Mouse (Mus musculus) embryonic facial prominence, embryonic 14.5 days (tissue): ENCODE results near the gene Slitrk6. TPM values are rescaled to one million over a fixed set of nuclear protein-coding genes. Genes with fewer than 3 reads are reported as not detected.

ENCODE experiments used
- ATAC-seq: fragments of 200-750 bp; cut with Nextera tagmentation; 2 replicates; pipeline ENCODE4 v1.8.0; 2017; ENCODE audit warnings: low read depth, moderate number of reproducible peaks, moderate TSS enrichment
- DNase-seq: peaks from one replicate; pipeline ENCODE4 v3.0.0-alpha.2; 2015; ENCODE audit warnings: low spot score
- H3K27ac ChIP-seq: fragments of 300-500 bp; sonication (generic); replicated peaks from 2 replicates; pipeline ENCODE4 v1.5.1; 2014; ENCODE audit warnings: low read depth, mild to moderate bottlenecking, low read length, moderate library complexity
- H3K27me3 ChIP-seq: fragments of 300-500 bp; sonication (generic); replicated peaks from 2 replicates; pipeline ENCODE4 v1.6.1; 2014; ENCODE audit warnings: low read length; ENCODE audit not compliant: control insufficient read depth, insufficient read depth
- H3K36me3 ChIP-seq: fragments of 300-500 bp; sonication (generic); 2 replicates; pipeline ENCODE4 v1.6.1; 2014; ENCODE audit warnings: low read length, mixed read lengths; ENCODE audit not compliant: control insufficient read depth, insufficient read depth
- H3K4me1 ChIP-seq: fragments of 300-500 bp; sonication (generic); 2 replicates; pipeline ENCODE4 v1.6.1; 2014; ENCODE audit warnings: antibody characterized with exemption, low read length; ENCODE audit not compliant: control insufficient read depth, insufficient read depth
- H3K4me2 ChIP-seq: fragments of 300-500 bp; sonication (generic); 2 replicates; pipeline ENCODE4 v1.6.1; 2014; ENCODE audit warnings: low read depth, mild to moderate bottlenecking, low read length, moderate library complexity, mixed read lengths
- H3K4me3 ChIP-seq: fragments of 300-500 bp; sonication (generic); 2 replicates; pipeline ENCODE4 v1.5.1; 2014; ENCODE audit warnings: low read depth, mild to moderate bottlenecking, low read length
- H3K9ac ChIP-seq: fragments of 300-500 bp; sonication (generic); 2 replicates; pipeline ENCODE4 v1.6.1; 2014; ENCODE audit warnings: low read depth, mild to moderate bottlenecking, low read length, moderate library complexity, mixed read lengths
- H3K9me3 ChIP-seq: fragments of 300-500 bp; sonication (generic); 2 replicates; pipeline ENCODE4 v1.6.1; 2016; ENCODE audit warnings: low read length; ENCODE audit not compliant: control insufficient read depth
- WGBS: fragments of 180-500 bp; shearing (Covaris S2); extraction: QIAGEN DNeasy Blood & Tissue Kit; methylation state at CpG from one replicate; pipeline ENCODE4 v1.1.7; 2014; 5-methylcytosine and 5-hydroxymethylcytosine counted together
- polyA plus RNA-seq: library from polyadenylated mRNA; unstranded; fragments of >200 nt; fragmentation: Nextera tagmentation; extraction: Ambion mirVana; gene quantifications from 2 replicates; pipeline ENCODE4 v1.2.1, GENCODE M21; 2014

The Slitrk6 gene
- 14.2 and 17.4 TPM in 2 replicates for polyA plus RNA-seq

DNA sequence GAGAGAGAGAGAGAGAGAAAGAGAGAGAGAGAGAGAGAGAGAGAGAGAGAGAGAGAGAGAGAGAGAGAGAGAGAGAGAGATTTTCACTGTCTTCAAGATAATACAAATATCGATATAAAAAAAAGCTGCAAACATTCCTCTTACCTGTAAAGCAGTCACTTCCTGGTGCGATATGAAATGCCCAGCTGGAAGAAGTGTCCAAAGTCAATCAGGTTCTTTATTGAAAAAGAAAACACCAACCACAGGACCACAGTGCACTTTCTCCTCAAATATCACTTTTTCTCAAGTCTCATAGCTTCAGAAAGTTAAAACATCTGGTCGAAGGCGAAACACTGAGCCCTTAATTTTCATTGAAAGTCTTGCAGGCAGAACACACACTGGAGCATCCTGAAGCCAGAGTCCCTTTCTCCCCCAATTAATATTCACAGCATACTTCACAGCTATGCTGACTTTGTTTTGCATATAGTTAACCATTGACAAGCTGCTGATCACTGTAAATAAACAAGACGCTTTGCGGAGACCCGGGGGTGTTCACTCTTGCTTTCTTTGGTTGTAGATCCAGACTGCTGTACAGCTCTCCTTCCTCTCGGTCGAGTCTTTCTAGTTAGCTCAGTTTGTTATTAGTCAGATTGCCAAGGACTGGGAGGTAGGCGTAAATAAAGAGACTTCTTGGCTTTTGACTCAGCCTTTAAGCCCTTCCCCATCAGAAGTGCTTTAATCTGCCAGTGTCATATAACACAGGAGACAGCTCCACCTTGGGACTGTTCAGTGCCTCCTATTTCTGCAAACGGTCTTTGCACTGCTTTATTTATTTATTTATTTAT, at the start of gene Slitrk6:
Gene Slitrk6, minus strand, starts transcription at position 666 of the 824 bp plus-strand sequence.
- peak within 1 kb of the TSS; percentile 44 for H3K4me3 ChIP-seq
- H3K27me3 ChIP-seq, result no peaks in the 10 kb centered on the region
- ATAC-seq (peak; percentile 95), DNase-seq (peak; percentile 91)
- peak within 1 kb of the TSS; percentile 71 for H3K27ac ChIP-seq
- H3K9me3 ChIP-seq, result peaks cover 20% of the 10 kb centered on the region
- no peaks in the 10 kb centered on the region for H3K4me1 ChIP-seq
- WGBS, result 13% methylated on average over 11 of the region's 11 CpGs
- peaks cover 21% of the 10 kb centered on the region for H3K36me3 ChIP-seq
- H3K9ac ChIP-seq, result peak within 1 kb of the TSS; percentile 69
- peak within 1 kb of the TSS; percentile 55 for H3K4me2 ChIP-seq

- Histone ChIP-seq H3K9me3 (no peaks in the 10 kb centered on the region), H3K27me3 (no peaks in the 10 kb centered on the region), H3K4me1 (no peaks in the 10 kb centered on the region), H3K9ac (no peak overlapping the region), H3K27ac (no peak overlapping the region), H3K4me2 (no peak overlapping the region), H3K36me3 (no peaks in the 10 kb centered on the region), H3K4me3 (no peak overlapping the region)
- no peak for ATAC-seq
- peak; percentile 23 for DNase-seq
Observed at GRCm38 (mm10) chr14:110777546-110777945, 22.6 kb upstream of the Slitrk6 start.

GRCm38 (mm10) chr14:110770694-110771093, 15.7 kb upstream of the Slitrk6 start:
- no peak overlapping the region for H3K9ac ChIP-seq
- H3K4me1 ChIP-seq, result no peaks in the 10 kb centered on the region
- H3K27ac ChIP-seq, result no peak overlapping the region
- ATAC-seq, result no peak
- no peak overlapping the region for H3K4me2 ChIP-seq
- WGBS, result 77% methylated on average over 1 of the region's 1 CpGs
- H3K36me3 ChIP-seq, result no peaks in the 10 kb centered on the region
- no peaks in the 10 kb centered on the region for H3K9me3 ChIP-seq
- H3K27me3 ChIP-seq, result no peaks in the 10 kb centered on the region
- H3K4me3 ChIP-seq, result no peak overlapping the region
- no peak for DNase-seq

DNA sequence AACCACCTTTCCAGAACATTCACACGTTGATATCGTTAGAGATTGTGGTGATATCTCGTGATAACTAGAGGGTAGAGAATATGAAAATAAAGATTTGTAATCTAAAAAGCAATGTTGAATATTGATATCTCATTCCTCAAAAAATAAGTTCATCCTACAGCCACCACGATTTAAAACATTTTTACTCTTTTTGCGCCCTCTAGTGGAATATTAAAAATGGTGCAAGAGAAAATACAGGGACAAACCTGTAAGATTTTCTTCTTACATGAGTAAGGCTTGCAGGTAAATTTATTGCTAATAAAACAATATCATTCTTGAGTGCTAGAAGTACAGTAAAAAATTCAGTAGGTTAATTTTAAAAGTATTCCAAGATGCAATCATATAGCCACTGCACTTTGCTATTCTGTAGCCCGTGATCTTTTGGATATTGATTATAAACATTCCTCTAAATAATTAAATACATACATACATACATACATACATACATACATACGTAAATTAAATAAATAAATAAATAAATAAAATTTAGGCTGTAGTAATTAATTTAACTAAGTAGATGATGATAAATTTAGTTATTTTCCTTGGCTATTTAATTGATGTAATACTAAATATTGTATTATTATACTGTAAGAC, 7.8 kb upstream of the Slitrk6 start:
- no peaks in the 10 kb centered on the region for H3K9me3 ChIP-seq
- ATAC-seq (no peak), DNase-seq (peak; percentile 42)
- WGBS, result 17% methylated on average over 7 of the region's 7 CpGs
- no peak overlapping the region for H3K4me2 ChIP-seq
- H3K27ac ChIP-seq, result no peak overlapping the region
- no peak overlapping the region for H3K4me3 ChIP-seq
- H3K27me3 ChIP-seq, result no peaks in the 10 kb centered on the region
- no peaks in the 10 kb centered on the region for H3K4me1 ChIP-seq
- no peaks in the 10 kb centered on the region for H3K36me3 ChIP-seq
- no peak overlapping the region for H3K9ac ChIP-seq

- H3K27me3 ChIP-seq, result no peaks in the 10 kb centered on the region
- no peak overlapping the region for H3K9ac ChIP-seq
- no peaks in the 10 kb centered on the region for H3K4me1 ChIP-seq
- H3K9me3 ChIP-seq, result no peaks in the 10 kb centered on the region
- H3K4me2 ChIP-seq, result no peak overlapping the region
- DNase-seq (no peak), ATAC-seq (no peak)
- 56% methylated on average over 1 of the region's 1 CpGs for WGBS
- H3K27ac ChIP-seq, result no peak overlapping the region
- no peaks in the 10 kb centered on the region for H3K36me3 ChIP-seq
- no peak overlapping the region for H3K4me3 ChIP-seq
Observed at GRCm38 (mm10) chr14:110760909-110761308, 6.0 kb upstream of the Slitrk6 start.

DNA sequence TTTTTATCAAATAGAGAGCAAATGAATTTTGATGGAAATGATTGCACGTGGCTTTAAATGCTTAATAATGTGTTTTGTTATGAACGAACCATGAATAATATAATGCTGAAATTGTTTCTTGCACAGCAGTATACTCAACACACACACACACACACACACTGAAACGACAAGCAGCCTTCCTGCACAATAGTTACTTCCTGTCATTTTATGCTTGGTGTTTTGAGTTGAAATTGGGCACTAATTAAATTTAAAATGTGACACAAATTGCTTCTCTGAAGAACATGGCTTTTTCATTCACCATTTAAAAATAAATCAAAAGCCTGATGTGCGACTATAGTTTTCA, 330 bp upstream of the Slitrk6 start:
- Histone ChIP-seq H3K4me1 (no peaks in the 10 kb centered on the region), H3K27me3 (no peaks in the 10 kb centered on the region), H3K27ac (no peak overlapping the region), H3K9ac (no peak overlapping the region), H3K4me3 (peak overlapping the region; percentile 44), H3K36me3 (peaks cover 15% of the 10 kb centered on the region), H3K9me3 (peaks cover 14% of the 10 kb centered on the region), H3K4me2 (peak overlapping the region; percentile 55)
- ATAC-seq (no peak; the same call in 1 of the 2 replicates), DNase-seq (no peak)
- 29% methylated on average over 4 of the region's 4 CpGs for WGBS

GRCm38 (mm10) chr14:110739861-110740260, 15.1 kb downstream of the Slitrk6 start:
- Histone ChIP-seq H3K4me2 (no peak overlapping the region), H3K36me3 (no peaks in the 10 kb centered on the region; the same call in 1 of the 2 replicates), H3K27ac (no peak overlapping the region), H3K4me1 (no peaks in the 10 kb centered on the region), H3K4me3 (no peak overlapping the region), H3K9ac (no peak overlapping the region), H3K9me3 (no peaks in the 10 kb centered on the region), H3K27me3 (no peaks in the 10 kb centered on the region)
- 52% methylated on average over 7 of the region's 7 CpGs for WGBS
- DNase-seq (no peak), ATAC-seq (no peak)

DNA sequence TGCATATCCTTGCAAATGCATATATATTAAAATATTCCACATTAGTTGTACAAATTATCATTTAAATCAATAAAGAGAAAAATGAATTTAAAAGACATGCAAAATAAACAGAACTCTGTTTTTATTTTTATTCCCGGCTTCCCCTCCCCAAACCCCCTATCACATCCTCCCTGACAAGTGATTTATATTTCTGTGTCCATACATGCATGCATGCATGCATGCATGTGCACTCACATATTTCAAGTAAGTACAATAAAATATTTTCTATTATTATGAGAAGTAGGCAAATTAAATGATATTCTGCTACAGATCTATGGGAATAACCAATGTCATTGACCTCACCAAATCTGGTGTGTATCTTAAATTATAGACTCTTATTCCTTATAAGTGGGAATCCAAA, 15.6 kb downstream of the Slitrk6 start:
- WGBS, result 96% methylated on average over 1 of the region's 1 CpGs
- no peak overlapping the region for H3K4me3 ChIP-seq
- no peak for ATAC-seq
- H3K4me1 ChIP-seq, result no peaks in the 10 kb centered on the region
- no peaks in the 10 kb centered on the region for H3K36me3 ChIP-seq
- no peak for DNase-seq
- H3K27me3 ChIP-seq, result no peaks in the 10 kb centered on the region
- no peak overlapping the region for H3K27ac ChIP-seq
- no peak overlapping the region for H3K4me2 ChIP-seq
- no peak overlapping the region for H3K9ac ChIP-seq
- H3K9me3 ChIP-seq, result no peaks in the 10 kb centered on the region
